In genomic region chr8:105142395-105142794, GRCm38 (mm10) we compare ENCODE assay signal across 10 mouse cellular contexts. TPM values are rescaled to one million over a fixed set of nuclear protein-coding genes. Genes with fewer than 3 reads are reported as not detected.
DNase-seq lines count a peak whose midpoint lies in the region; ATAC-seq and TF ChIP-seq lines count a peak whose summit lies in the region.
"Had no signal": no experiment of that assay in that cellular context is flagged by ENCODE, and none has a peak within 500 bp of the region (broad histone marks: within the 10 kb centered on the region; RNA-seq: fewer than 3 reads in every experiment).

No protein-coding gene starts in this region.

- no peak for ATAC-seq in forebrain, embryonic 12.5 days (ENCODE audit: low FRiP score)
- ATAC-seq in forebrain, postnatal 0 days: no peak
- ATAC-seq in neural tube, embryonic 12.5 days (ENCODE audit: low FRiP score, low read depth): no peak
- no peak for ATAC-seq in limb, embryonic 12.5 days (ENCODE audit: insufficient number of reproducible peaks, insufficient read depth, low FRiP score, low TSS enrichment, low read depth)
- ATAC-seq: inflammation-experienced regulatory T-cells, adult 6 months had no signal

- no peak overlapping the region for H3K27ac ChIP-seq in forebrain, embryonic 12.5 days
- H3K27ac ChIP-seq in forebrain, postnatal 0 days (ENCODE audit: low read depth, low read length): no peak overlapping the region
- no peak overlapping the region for H3K27ac ChIP-seq in neural tube, embryonic 12.5 days
- no peak overlapping the region for H3K27ac ChIP-seq in limb, embryonic 12.5 days

- DNase-seq in forebrain, postnatal 0 days: no peak
- no peak for DNase-seq in neural tube, embryonic 10.5 days (ENCODE audit: extremely low spot score, low spot score)
- DNase-seq in testis, postnatal 10 days (ENCODE audit: low spot score): peak; percentile 53
- no peak for DNase-seq in ovary, postnatal 10 days (ENCODE audit: low spot score)
- no peak for DNase-seq in spleen, adult 12 weeks (ENCODE audit: low spot score)

- no peak overlapping the region for H3K9ac ChIP-seq in forebrain, embryonic 12.5 days
- no peak overlapping the region for H3K9ac ChIP-seq in forebrain, postnatal 0 days
- no peak overlapping the region for H3K9ac ChIP-seq in neural tube, embryonic 12.5 days
- no peak overlapping the region for H3K9ac ChIP-seq in limb, embryonic 12.5 days (replicated peaks)

- no peaks in the 10 kb centered on the region for H3K36me3 ChIP-seq in forebrain, embryonic 12.5 days (replicated peaks)
- H3K36me3 ChIP-seq in forebrain, postnatal 0 days (ENCODE audit: insufficient read depth): no peaks in the 10 kb centered on the region
- H3K36me3 ChIP-seq in neural tube, embryonic 12.5 days: no peaks in the 10 kb centered on the region
- no peaks in the 10 kb centered on the region for H3K36me3 ChIP-seq in limb, embryonic 12.5 days
- H3K36me3 ChIP-seq: G1E had no signal

- H3K9me3 ChIP-seq in forebrain, embryonic 12.5 days: no peaks in the 10 kb centered on the region
- H3K9me3 ChIP-seq in forebrain, postnatal 0 days (ENCODE audit: low read length): no peaks in the 10 kb centered on the region
- H3K9me3 ChIP-seq in neural tube, embryonic 12.5 days: no peaks in the 10 kb centered on the region
- no peaks in the 10 kb centered on the region for H3K9me3 ChIP-seq in limb, embryonic 12.5 days
- H3K9me3 ChIP-seq: G1E had no signal

- peak overlapping the region; percentile 22; the same call in 1 of the 2 replicates for H3K4me2 ChIP-seq in forebrain, embryonic 12.5 days
- H3K4me2 ChIP-seq in forebrain, postnatal 0 days (ENCODE audit: low read depth): no peak overlapping the region
- H3K4me2 ChIP-seq in neural tube, embryonic 12.5 days (replicated peaks): peak overlapping the region; percentile 25
- peak overlapping the region; percentile 26; the same call in 1 of the 2 replicates for H3K4me2 ChIP-seq in limb, embryonic 12.5 days

- no peak overlapping the region for H3K4me3 ChIP-seq in forebrain, embryonic 12.5 days (replicated peaks)
- no peak overlapping the region for H3K4me3 ChIP-seq in forebrain, postnatal 0 days (ENCODE audit: low read depth, low read length)
- H3K4me3 ChIP-seq in neural tube, embryonic 12.5 days: no peak overlapping the region
- peak overlapping the region; percentile 9; the same call in 1 of the 2 replicates for H3K4me3 ChIP-seq in limb, embryonic 12.5 days (replicated peaks)

- WGBS in forebrain, embryonic 12.5 days: 44% methylated on average over 19 of the region's 19 CpGs
- WGBS in forebrain, postnatal 0 days: 42% methylated on average over 19 of the region's 19 CpGs
- 39% methylated on average over 19 of the region's 19 CpGs for WGBS in neural tube, embryonic 12.5 days
- WGBS in limb, embryonic 12.5 days: 31% methylated on average over 19 of the region's 19 CpGs

- peaks cover 16% of the 10 kb centered on the region; the same call in 1 of the 2 replicates for H3K27me3 ChIP-seq in forebrain, embryonic 12.5 days
- no peaks in the 10 kb centered on the region for H3K27me3 ChIP-seq in forebrain, postnatal 0 days (ENCODE audit: insufficient read depth, low read length)
- H3K27me3 ChIP-seq in neural tube, embryonic 12.5 days (replicated peaks): no peaks in the 10 kb centered on the region
- H3K27me3 ChIP-seq in limb, embryonic 12.5 days: peaks cover 16% of the 10 kb centered on the region; the same call in 1 of the 2 replicates

- H3K4me1 ChIP-seq in forebrain, embryonic 12.5 days: peaks cover 5% of the 10 kb centered on the region
- H3K4me1 ChIP-seq in forebrain, postnatal 0 days (ENCODE audit: insufficient read depth): no peaks in the 10 kb centered on the region
- H3K4me1 ChIP-seq in neural tube, embryonic 12.5 days: no peaks in the 10 kb centered on the region
- H3K4me1 ChIP-seq in limb, embryonic 12.5 days (replicated peaks): no peaks in the 10 kb centered on the region

- no peak for TF ChIP-seq CTCF in forebrain, postnatal 0 days (IDR thresholded peaks at IDR 0.05; ENCODE audit: low read depth)

RNA-seq across cellular contexts. Expression of gene Ces4a, which starts 10.8 kb away (rescaled TPM):
- not detected in 2 replicates for polyA plus RNA-seq in forebrain, embryonic 12.5 days (2016; fragmentation: Nextera tagmentation; extraction: Ambion mirVana)
- total RNA-seq in forebrain, postnatal 0 days (2014; rRNA removed): 0.10 TPM in 1 of 2 replicates, not detected in the other
- polyA plus RNA-seq in forebrain, postnatal 0 days (2015; fragmentation: Nextera tagmentation; extraction: Ambion mirVana): 0.05 TPM in 1 of 2 replicates, not detected in the other
- not detected in 2 replicates for polyA plus RNA-seq in neural tube, embryonic 12.5 days (2016; fragmentation: Nextera tagmentation; extraction: Ambion mirVana)
- not detected in 2 replicates for polyA plus RNA-seq in limb, embryonic 12.5 days (2016; fragmentation: Nextera tagmentation; extraction: Ambion mirVana)
- total RNA-seq: G1E had no signal
- polyA plus RNA-seq: G1E; inflammation-experienced regulatory T-cells, adult 6 months had no signal

RNA-seq across cellular contexts. Expression of gene Cbfb, which starts 28.1 kb away (rescaled TPM):
- 58.3 and 60.0 TPM in 2 replicates for polyA plus RNA-seq in forebrain, embryonic 12.5 days (2016; fragmentation: Nextera tagmentation; extraction: Ambion mirVana)
- total RNA-seq in forebrain, postnatal 0 days (2014; rRNA removed): 56.4 and 65.6 TPM in 2 replicates
- polyA plus RNA-seq in forebrain, postnatal 0 days (2015; fragmentation: Nextera tagmentation; extraction: Ambion mirVana): 23.5 and 29.9 TPM in 2 replicates
- 65.8 and 73.1 TPM in 2 replicates for polyA plus RNA-seq in neural tube, embryonic 12.5 days (2016; fragmentation: Nextera tagmentation; extraction: Ambion mirVana)
- 108 and 109 TPM in 2 replicates for polyA plus RNA-seq in limb, embryonic 12.5 days (2016; fragmentation: Nextera tagmentation; extraction: Ambion mirVana)

RNA-seq across cellular contexts. Expression of gene Ces3b, which starts 58.8 kb away (rescaled TPM):
- not detected in 2 replicates for polyA plus RNA-seq in forebrain, embryonic 12.5 days (2016; fragmentation: Nextera tagmentation; extraction: Ambion mirVana)
- not detected in 2 replicates for total RNA-seq in forebrain, postnatal 0 days (2014; rRNA removed)
- polyA plus RNA-seq in forebrain, postnatal 0 days (2015; fragmentation: Nextera tagmentation; extraction: Ambion mirVana): not detected in 2 replicates
- polyA plus RNA-seq in neural tube, embryonic 12.5 days (2016; fragmentation: Nextera tagmentation; extraction: Ambion mirVana): not detected in 2 replicates
- not detected in 2 replicates for polyA plus RNA-seq in limb, embryonic 12.5 days (2016; fragmentation: Nextera tagmentation; extraction: Ambion mirVana)
- polyA plus RNA-seq: G1E; inflammation-experienced regulatory T-cells, adult 6 months had no signal
